Mouse (Mus musculus) ES-CJ7 (cell line): ENCODE measurements around the gene Slitrk6.

Experiments used
- DNase-seq: peaks from one replicate; pipeline ENCODE4 v3.0.0; 2011; ENCODE audit warnings: low read depth, low spot score

Gene Slitrk6

DNA sequence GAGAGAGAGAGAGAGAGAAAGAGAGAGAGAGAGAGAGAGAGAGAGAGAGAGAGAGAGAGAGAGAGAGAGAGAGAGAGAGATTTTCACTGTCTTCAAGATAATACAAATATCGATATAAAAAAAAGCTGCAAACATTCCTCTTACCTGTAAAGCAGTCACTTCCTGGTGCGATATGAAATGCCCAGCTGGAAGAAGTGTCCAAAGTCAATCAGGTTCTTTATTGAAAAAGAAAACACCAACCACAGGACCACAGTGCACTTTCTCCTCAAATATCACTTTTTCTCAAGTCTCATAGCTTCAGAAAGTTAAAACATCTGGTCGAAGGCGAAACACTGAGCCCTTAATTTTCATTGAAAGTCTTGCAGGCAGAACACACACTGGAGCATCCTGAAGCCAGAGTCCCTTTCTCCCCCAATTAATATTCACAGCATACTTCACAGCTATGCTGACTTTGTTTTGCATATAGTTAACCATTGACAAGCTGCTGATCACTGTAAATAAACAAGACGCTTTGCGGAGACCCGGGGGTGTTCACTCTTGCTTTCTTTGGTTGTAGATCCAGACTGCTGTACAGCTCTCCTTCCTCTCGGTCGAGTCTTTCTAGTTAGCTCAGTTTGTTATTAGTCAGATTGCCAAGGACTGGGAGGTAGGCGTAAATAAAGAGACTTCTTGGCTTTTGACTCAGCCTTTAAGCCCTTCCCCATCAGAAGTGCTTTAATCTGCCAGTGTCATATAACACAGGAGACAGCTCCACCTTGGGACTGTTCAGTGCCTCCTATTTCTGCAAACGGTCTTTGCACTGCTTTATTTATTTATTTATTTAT lies at the start of gene Slitrk6:
TSS of gene Slitrk6 (minus strand) at position 666 of the 824 bp plus-strand sequence.
- DNase-seq, result no peak

DNA sequence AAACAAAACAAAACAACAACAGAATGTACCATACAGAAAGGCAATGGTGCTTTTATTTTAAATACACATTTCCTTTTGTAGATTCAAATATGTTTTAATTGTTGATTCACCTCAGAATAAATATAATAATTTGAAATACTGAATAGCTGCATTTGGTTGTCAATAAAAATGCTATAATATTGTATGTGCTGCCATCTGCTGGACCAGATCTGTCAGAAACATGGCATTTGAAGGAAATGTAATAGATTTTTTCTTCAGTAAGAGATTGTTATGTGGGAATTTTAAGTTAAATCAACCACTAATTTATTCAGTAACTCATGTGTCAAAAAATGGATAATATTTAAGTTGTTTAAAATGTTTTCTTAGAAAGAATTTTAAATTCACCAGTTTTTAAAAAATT lies 22.6 kb upstream of the Slitrk6 start:
- DNase-seq, result no peak

DNA sequence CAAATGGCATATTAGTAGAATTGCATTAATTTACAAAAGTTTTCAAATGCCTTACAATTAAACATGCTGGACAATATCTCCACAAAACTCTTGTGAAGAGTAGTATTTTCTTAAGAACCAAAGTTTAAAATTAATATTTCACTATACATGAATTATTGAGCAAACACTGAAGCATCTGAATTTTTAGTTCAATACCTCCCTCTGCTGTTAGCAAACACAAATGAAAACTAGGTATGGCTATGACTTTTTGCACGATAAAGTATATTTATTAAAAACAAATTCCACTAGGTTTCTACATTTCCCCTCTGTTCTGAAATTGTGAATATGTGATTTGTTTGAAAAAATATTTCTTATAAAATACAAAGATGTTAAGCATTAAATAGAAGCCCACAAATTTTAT lies 15.7 kb upstream of the Slitrk6 start:
- DNase-seq, result no peak

DNA sequence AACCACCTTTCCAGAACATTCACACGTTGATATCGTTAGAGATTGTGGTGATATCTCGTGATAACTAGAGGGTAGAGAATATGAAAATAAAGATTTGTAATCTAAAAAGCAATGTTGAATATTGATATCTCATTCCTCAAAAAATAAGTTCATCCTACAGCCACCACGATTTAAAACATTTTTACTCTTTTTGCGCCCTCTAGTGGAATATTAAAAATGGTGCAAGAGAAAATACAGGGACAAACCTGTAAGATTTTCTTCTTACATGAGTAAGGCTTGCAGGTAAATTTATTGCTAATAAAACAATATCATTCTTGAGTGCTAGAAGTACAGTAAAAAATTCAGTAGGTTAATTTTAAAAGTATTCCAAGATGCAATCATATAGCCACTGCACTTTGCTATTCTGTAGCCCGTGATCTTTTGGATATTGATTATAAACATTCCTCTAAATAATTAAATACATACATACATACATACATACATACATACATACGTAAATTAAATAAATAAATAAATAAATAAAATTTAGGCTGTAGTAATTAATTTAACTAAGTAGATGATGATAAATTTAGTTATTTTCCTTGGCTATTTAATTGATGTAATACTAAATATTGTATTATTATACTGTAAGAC lies 7.8 kb upstream of the Slitrk6 start:
- DNase-seq, result no peak

DNA sequence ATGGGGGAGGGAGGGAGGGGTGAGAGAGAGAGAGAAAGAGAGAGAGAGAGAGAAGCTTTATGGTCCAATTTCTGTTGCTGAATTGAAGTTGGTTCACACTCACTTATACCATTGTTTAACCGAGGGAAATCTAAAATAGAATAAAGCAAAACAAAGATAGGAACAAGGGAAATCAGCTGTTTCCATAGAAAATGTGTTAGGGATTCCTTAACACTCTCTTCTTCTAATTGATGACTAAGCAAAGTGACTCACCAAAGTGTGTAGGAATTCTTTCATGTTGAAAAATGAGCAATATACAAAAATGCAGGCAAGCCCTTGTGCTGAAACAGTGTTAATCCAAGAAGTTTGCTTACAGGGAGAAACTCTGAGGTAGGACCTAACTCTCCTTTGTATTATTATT lies 6.0 kb upstream of the Slitrk6 start:
- DNase-seq, result no peak

DNA sequence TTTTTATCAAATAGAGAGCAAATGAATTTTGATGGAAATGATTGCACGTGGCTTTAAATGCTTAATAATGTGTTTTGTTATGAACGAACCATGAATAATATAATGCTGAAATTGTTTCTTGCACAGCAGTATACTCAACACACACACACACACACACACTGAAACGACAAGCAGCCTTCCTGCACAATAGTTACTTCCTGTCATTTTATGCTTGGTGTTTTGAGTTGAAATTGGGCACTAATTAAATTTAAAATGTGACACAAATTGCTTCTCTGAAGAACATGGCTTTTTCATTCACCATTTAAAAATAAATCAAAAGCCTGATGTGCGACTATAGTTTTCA lies 330 bp upstream of the Slitrk6 start:
- no peak for DNase-seq

DNA sequence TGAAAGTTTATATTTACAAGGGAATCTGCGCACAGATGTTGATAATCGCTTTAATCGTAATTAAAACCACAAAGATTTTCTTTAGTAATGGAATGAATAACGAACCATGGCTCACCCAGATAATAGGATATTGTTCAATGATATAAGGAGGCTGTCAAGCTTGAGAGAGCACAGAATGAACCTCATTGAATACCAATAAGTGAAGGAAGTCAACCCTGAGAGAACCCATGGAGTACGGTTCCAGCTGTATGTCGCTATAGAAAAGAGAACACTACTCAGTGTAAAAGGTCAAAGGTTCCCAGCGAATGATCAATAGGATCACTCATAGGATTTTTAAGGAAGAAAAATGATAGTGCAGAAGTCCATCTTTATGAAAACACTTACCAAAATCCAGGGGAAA lies 15.1 kb downstream of the Slitrk6 start:
- DNase-seq, result no peak

DNA sequence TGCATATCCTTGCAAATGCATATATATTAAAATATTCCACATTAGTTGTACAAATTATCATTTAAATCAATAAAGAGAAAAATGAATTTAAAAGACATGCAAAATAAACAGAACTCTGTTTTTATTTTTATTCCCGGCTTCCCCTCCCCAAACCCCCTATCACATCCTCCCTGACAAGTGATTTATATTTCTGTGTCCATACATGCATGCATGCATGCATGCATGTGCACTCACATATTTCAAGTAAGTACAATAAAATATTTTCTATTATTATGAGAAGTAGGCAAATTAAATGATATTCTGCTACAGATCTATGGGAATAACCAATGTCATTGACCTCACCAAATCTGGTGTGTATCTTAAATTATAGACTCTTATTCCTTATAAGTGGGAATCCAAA lies 15.6 kb downstream of the Slitrk6 start:
- DNase-seq, result no peak

DNA sequence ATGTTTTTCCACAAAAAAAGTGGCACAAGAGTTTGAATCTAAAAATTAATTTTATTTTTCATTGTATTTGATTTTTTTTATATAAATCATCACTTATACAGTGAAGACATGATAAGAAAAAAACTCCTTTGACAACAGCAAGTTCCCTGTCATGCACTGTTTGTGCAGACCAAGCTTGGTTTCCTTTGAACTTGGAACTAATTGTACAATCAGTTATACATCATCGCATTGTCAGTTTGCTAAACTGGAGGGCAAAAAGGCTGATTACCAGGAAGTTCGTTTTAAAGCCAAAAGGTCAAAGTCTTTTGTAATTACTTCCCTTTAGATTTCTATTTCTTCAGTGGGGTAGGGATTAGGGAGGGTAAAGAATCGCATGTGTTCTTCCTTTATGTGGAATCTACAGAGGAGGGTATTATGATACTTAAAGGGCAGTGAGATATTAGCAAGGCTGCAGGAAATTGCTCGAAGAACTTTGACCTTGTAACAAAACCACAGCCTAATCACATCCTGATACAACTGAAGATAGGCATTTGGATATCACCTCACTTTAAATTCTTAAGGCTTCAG lies 26.5 kb downstream of the Slitrk6 start:
- no peak for DNase-seq

DNA sequence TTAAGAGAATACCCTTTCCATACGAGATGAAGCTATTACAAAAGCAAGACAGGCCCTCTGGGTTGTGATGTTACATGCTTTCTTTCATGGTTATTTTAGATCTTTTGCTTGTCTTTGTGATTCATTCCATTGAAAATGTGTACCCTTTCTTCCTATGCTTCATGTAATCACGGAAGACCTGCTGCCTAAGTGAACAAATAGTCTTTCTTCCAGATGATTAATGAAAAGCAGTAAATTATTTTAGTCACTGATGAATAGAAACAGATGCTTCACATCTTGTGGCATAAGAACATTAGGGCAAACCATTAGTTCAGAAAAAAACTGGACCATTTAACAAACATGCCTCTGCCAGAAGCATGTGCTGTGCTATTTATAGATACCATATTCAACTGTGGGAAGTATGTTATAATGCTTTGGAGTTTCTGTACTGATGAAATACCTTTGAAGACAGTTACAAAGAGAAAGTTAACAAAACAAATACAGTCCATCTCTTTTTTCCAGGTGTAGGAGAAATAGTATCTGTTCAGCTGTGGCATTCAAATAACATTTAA lies 30.8 kb downstream of the Slitrk6 start:
- DNase-seq, result no peak
